Mouse (Mus musculus) gastrocnemius, adult 18-20 months (tissue): ENCODE data around the gene Olfr469. TPM values are rescaled to one million over a fixed set of nuclear protein-coding genes. Genes with fewer than 3 reads are reported as not detected.
"Not testable (repeated sequence)": the region's sequence is repeated elsewhere in the genome, so short reads cannot be mapped to it uniquely, and the experiment has no call there.

Experiments
- DNase-seq: peaks from one replicate; pipeline ENCODE4 v3.0.0; 2021; ENCODE audit warnings: low spot score
- long read RNA-seq, 2 experiments: library from polyadenylated mRNA; stranded (forward); transcript quantifications; one replicate each; pipeline ENCODE4 v2.0.0; 2021
- total RNA-seq, 2 experiments: library from RNA; stranded (reverse); gene quantifications; 2 replicates each; pipeline ENCODE4 v1.2.3; 2021

Gene Olfr469
- not detected for total RNA-seq
- long read RNA-seq, experiment 1, result 0 reads
- long read RNA-seq, experiment 2, result 0 reads

DNA sequence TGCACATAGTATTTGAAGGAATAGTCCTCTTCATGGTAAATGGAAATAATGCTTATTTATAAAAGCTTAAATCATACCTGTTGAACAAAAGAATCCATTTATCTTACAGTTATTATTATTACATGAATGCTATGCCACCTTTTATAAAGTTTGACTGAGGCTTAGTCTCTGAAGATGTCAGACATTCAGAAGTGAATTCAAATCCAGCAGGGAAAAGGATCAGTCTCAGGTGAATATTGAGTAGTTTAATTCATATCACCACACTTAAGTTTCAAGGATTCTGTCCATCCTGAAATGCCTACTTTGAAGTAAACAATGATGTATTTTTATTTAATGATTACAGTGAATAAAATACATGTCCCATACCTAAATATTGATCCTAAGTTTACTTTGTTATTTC lies at the start of gene Olfr469:
Gene Olfr469 (minus strand): TSS at position 101 of the 400 bp plus-strand sequence.
- DNase-seq, result not testable (repeated sequence)

- not testable (repeated sequence) for DNase-seq
Measured at GRCm38 (mm10) chr7:107847390-107847789, 22.0 kb upstream of the Olfr469 start, which contains the start of gene Olfr470. Gene Olfr470 (minus strand): TSS chr7:107847490.

GRCm38 (mm10) chr7:107841719-107842118 lies 16.4 kb upstream of the Olfr469 start:
- DNase-seq, result no peak

DNA sequence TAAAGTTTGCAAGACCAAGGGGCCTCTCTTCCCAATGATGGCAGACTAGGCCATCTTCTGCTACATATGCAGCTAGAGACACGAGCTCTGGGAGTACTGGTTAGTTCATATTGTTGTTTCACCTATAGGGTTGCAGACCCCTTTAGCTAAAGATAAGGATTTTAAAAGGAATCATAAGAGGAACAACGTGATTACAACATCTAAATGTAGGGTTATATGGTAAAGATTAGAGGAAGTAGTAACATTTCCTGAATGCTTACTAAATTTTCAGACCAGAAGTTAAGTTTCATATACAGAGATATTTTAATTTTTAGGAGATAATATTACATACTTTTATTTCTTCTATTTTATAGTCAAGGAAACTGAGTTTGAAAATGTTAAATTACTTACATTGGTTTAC lies 1.5 kb downstream of the Olfr469 start:
- DNase-seq, result not testable (repeated sequence)

DNA sequence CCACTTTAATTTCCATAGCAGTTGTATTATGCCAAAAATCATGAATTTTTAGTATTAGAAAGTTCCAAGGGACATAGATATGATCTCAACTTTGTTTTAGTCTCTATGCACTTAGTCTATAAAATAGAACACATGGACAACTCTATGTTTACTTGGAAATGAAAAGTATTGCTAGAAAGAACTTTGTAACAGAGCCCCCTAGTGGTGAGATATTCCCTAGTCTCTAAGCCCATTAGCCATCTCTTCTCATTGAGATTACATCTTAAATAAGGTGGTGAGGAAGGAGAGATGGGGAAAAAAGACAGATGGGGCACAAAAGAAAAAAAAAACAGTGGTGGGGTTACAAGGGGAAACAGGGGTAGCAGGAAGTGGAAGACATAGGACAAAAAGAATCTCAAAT lies 5.9 kb downstream of the Olfr469 start:
- DNase-seq, result no peak

GRCm38 (mm10) chr7:107811963-107812362 lies 13.4 kb downstream of the Olfr469 start, which contains the start of gene Olfr467:
Gene Olfr467 (plus strand): TSS chr7:107812263.
- no peak for DNase-seq

GRCm38 (mm10) chr7:107802138-107802537 lies 23.2 kb downstream of the Olfr469 start:
- no peak for DNase-seq

DNA sequence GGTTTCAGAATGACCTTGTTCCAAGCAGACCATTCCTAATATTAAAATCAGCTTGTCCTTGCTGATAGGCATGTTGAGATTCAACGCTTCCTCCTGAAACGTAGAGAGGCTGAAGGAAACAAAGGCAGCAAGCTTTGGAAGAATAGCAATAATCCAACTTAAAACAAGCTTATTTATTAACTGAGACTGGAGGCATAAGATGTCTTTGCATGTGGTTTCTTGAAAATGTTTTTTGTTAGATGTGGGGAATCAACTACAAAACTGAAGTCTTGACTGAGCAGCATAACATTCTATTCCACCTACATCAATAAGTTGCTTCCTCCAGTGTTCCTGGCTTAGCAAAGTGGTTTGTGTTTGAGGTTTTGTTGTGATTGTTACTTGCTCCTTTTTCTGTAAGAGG lies 24.2 kb downstream of the Olfr469 start, which contains the start of gene Ovch2:
Gene Ovch2 (minus strand): TSS at position 101 of the 400 bp plus-strand sequence.
- DNase-seq, result no peak

DNA sequence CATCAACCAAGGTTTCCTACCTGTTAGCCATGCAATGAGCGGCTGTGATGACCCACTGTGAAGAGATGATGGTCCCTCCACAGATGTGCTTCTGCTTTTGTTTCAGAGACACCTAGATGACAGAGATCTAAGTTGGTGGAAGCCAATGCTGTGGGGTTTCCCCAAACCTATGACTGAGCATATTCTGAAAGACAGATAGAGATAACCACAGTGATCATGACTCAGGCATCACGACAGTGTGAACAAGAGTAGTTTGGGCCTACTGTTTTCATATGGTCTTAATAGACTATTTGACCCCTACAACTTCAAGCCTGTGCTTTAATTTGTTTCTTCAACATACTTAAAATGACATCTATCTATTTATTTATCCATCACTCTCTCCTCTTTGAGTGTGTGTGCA lies 28.8 kb downstream of the Olfr469 start:
- no peak for DNase-seq

GRCm38 (mm10) chr7:107787977-107788620 lies 37.2 kb downstream of the Olfr469 start:
- DNase-seq, result no peak

GRCm38 (mm10) chr7:107779611-107780010 lies 45.7 kb downstream of the Olfr469 start:
- DNase-seq, result no peak

- no peak for DNase-seq
Measured at GRCm38 (mm10) chr7:107778216-107778615, 47.1 kb downstream of the Olfr469 start.

- DNase-seq, result no peak
Measured at GRCm38 (mm10) chr7:107770812-107771211, 54.5 kb downstream of the Olfr469 start.

Other genes starting within 250 kb of the Olfr469 start
- gene Ppfibp2, start 230.3 kb downstream of the Olfr469 start, total RNA-seq, result 10 to 100 TPM; 13.9 to 15.6 TPM
- gene 5330417H12Rik, start 200.4 kb downstream of the Olfr469 start, total RNA-seq, result not detected
- not detected for gene Cyb5r2, start 67.5 kb downstream of the Olfr469 start, total RNA-seq
- gene Ovch2, start 24.3 kb downstream of the Olfr469 start, total RNA-seq, result not detected
- not detected for gene Olfr467, start 13.3 kb downstream of the Olfr469 start, total RNA-seq
- not detected for gene Olfr470, start 21.9 kb upstream of the Olfr469 start, total RNA-seq
- gene Olfr472, start 72.4 kb upstream of the Olfr469 start, total RNA-seq, result not detected
- gene Olfr473, start 104.9 kb upstream of the Olfr469 start, total RNA-seq, result not detected
- gene Olfr474, start 129.1 kb upstream of the Olfr469 start, total RNA-seq, result not detected
- not detected for gene Olfr476, start 139.3 kb upstream of the Olfr469 start, total RNA-seq
- gene Olfr477, start 161.2 kb upstream of the Olfr469 start, total RNA-seq, result not detected
- gene Olfr478, start 208.4 kb upstream of the Olfr469 start, total RNA-seq, result not detected
- gene Olfr479, start 225.2 kb upstream of the Olfr469 start, total RNA-seq, result not detected
- gene Olfr480, start 241.8 kb upstream of the Olfr469 start, total RNA-seq, result not detected